Mouse (Mus musculus) MEL (cell line): ENCODE data around the gene Pea15a. TPM values are rescaled to one million over a fixed set of nuclear protein-coding genes. Genes with fewer than 3 reads are reported as not detected.

ENCODE experiments used
- DNase-seq: peaks from one replicate; pipeline ENCODE4 v3.0.0; 2011; ENCODE audit warnings: low read depth, low spot score
- H3K27ac ChIP-seq: 2 replicates; pipeline ENCODE4 v1.5.1; 2012; ENCODE audit warnings: low read depth, mild to moderate bottlenecking, control low read depth, low read length, moderate library complexity; ENCODE audit not compliant: control insufficient read depth
- H3K27me3 ChIP-seq, 2 experiments: fragments of 150-350 bp in 1 of 2; sonication (generic) in 1 of 2; 2 replicates each; pipeline ENCODE4 v1.6.1; 2012; ENCODE audit warnings: low read length in 2 of 2, mild to moderate bottlenecking in 2 of 2, improper control_type of control experiment in 1 of 2, moderate library complexity in 1 of 2; ENCODE audit not compliant: insufficient read depth in 2 of 2, control insufficient read depth in 1 of 2
- H3K36me3 ChIP-seq, 2 experiments: 2 replicates each; pipeline ENCODE4 v1.6.1; 2012 to 2014; ENCODE audit warnings: low read length in 2 of 2, improper control_type of control experiment in 1 of 2, inconsistent platforms in 1 of 2, mild to moderate bottlenecking in 1 of 2; ENCODE audit not compliant: insufficient read depth in 2 of 2, control insufficient read depth in 1 of 2
- H3K4me1 ChIP-seq, 2 experiments: fragments of 150-350 bp in 1 of 2; sonication (generic) in 1 of 2; 2 replicates each; pipeline ENCODE4 v1.6.1; 2012; ENCODE audit warnings: low read length in 2 of 2, improper control_type of control experiment in 1 of 2, mild to moderate bottlenecking in 1 of 2; ENCODE audit not compliant: insufficient read depth in 2 of 2, control insufficient read depth in 1 of 2
- H3K4me3 ChIP-seq, 2 experiments: fragments of 150-350 bp in 1 of 2; sonication (generic) in 1 of 2; 2 replicates each; pipeline ENCODE4 v1.5.1; 2012; ENCODE audit warnings: low read depth in 2 of 2, low read length in 2 of 2, mild to moderate bottlenecking in 2 of 2, moderate library complexity in 2 of 2, control low read depth in 1 of 2, improper control_type of control experiment in 1 of 2; ENCODE audit not compliant: control insufficient read depth in 1 of 2, insufficient read depth in 1 of 2
- H3K79me2 ChIP-seq: 2 replicates; pipeline ENCODE4 v1.6.1; 2012; ENCODE audit warnings: mild to moderate bottlenecking, low read length, moderate library complexity; ENCODE audit not compliant: control insufficient read depth, poor library complexity, insufficient read depth
- H3K9ac ChIP-seq: 2 replicates; pipeline ENCODE4 v1.6.1; 2012; ENCODE audit warnings: low read depth, mild to moderate bottlenecking, control low read depth, low read length, moderate library complexity; ENCODE audit not compliant: control insufficient read depth, poor library complexity, severe bottlenecking
- H3K9me3 ChIP-seq: fragments of 150-350 bp; sonication (generic); replicated peaks from 2 replicates; pipeline ENCODE4 v1.6.1; 2012; ENCODE audit warnings: mild to moderate bottlenecking, low read length, improper control_type of control experiment, moderate library complexity; ENCODE audit not compliant: insufficient read depth
- BHLHE40 ChIP-seq: IDR thresholded peaks from 2 replicates; pipeline ENCODE4 v1.6.1; 2012; ENCODE audit warnings: low read depth, mild to moderate bottlenecking, inconsistent platforms, low read length, improper control_type of control experiment, borderline replicate concordance
- CHD1 ChIP-seq: IDR thresholded peaks from 2 replicates; pipeline ENCODE4 v1.6.1; 2012; ENCODE audit warnings: low read depth, mild to moderate bottlenecking, inconsistent platforms, low read length, improper control_type of control experiment
- CHD2 ChIP-seq: IDR thresholded peaks from 2 replicates; pipeline ENCODE4 v1.6.1; 2011; ENCODE audit warnings: low read length, improper control_type of control experiment
- EP300 ChIP-seq, 2 experiments: IDR thresholded peaks; 2 replicates each; pipeline ENCODE4 v1.6.1; 2011; ENCODE audit warnings: improper control_type of control experiment in 2 of 2, low read length in 2 of 2, low read depth in 1 of 2, mild to moderate bottlenecking in 1 of 2
- ETS1 ChIP-seq: IDR thresholded peaks from 2 replicates; pipeline ENCODE4 v1.6.1; 2012; ENCODE audit warnings: low read depth, mild to moderate bottlenecking, inconsistent platforms, low read length, improper control_type of control experiment, moderate library complexity
- GABPA ChIP-seq: IDR thresholded peaks from 2 replicates; pipeline ENCODE4 v1.6.1; 2012; ENCODE audit warnings: low read depth, mild to moderate bottlenecking, inconsistent platforms, low read length, improper control_type of control experiment, moderate library complexity
- GATA1 ChIP-seq: IDR thresholded peaks from 2 replicates; pipeline ENCODE4 v1.6.1; 2011; ENCODE audit warnings: low read depth, low read length, improper control_type of control experiment
- MAX ChIP-seq: IDR thresholded peaks from 2 replicates; pipeline ENCODE4 v1.6.1; 2011; ENCODE audit warnings: low read length, improper control_type of control experiment
- MXI1 ChIP-seq: IDR thresholded peaks from 2 replicates; pipeline ENCODE4 v1.6.1; 2011; ENCODE audit warnings: mild to moderate bottlenecking, low read depth, low read length, improper control_type of control experiment
- POLR2A ChIP-seq, 2 experiments: IDR thresholded peaks; 2 replicates each; pipeline ENCODE4 v1.6.1; 2011 to 2012; ENCODE audit warnings: low read length in 2 of 2, mild to moderate bottlenecking in 2 of 2, control low read depth in 1 of 2, improper control_type of control experiment in 1 of 2, low read depth in 1 of 2, moderate library complexity in 1 of 2; ENCODE audit not compliant: control insufficient read depth in 1 of 2, insufficient read depth in 1 of 2, poor library complexity in 1 of 2
- POLR2AphosphoS2 ChIP-seq: IDR thresholded peaks from 2 replicates; pipeline ENCODE4 v1.6.1; 2011; ENCODE audit warnings: low read length, improper control_type of control experiment
- POLR2AphosphoS5 ChIP-seq: IDR thresholded peaks from 2 replicates; pipeline ENCODE4 v1.6.1; 2012; ENCODE audit warnings: low read depth, borderline replicate concordance, mild to moderate bottlenecking, inconsistent platforms, low read length, moderate library complexity, mixed read lengths
- SMC3 ChIP-seq: IDR thresholded peaks from 2 replicates; pipeline ENCODE4 v1.6.1; 2011; ENCODE audit warnings: low read depth, low read length, improper control_type of control experiment
- TBP ChIP-seq: IDR thresholded peaks from 2 replicates; pipeline ENCODE4 v1.8.0; 2011; ENCODE audit warnings: low read depth, low read length, improper control_type of control experiment
- UBTF ChIP-seq: IDR thresholded peaks from 2 replicates; pipeline ENCODE4 v1.6.1; 2012; ENCODE audit warnings: low read depth, mild to moderate bottlenecking, inconsistent platforms, low read length, improper control_type of control experiment, moderate library complexity, borderline replicate concordance; ENCODE audit not compliant: insufficient read depth
- USF1 ChIP-seq: IDR thresholded peaks from 2 replicates; pipeline ENCODE4 v1.6.1; 2014; ENCODE audit warnings: low read depth, mild to moderate bottlenecking, inconsistent platforms, low read length, improper control_type of control experiment, moderate library complexity
- USF2 ChIP-seq, 2 experiments: IDR thresholded peaks; 2 replicates each; pipeline ENCODE4 v1.6.1; 2011 to 2012; ENCODE audit warnings: improper control_type of control experiment in 2 of 2, low read length in 2 of 2, borderline replicate concordance in 1 of 2, inconsistent platforms in 1 of 2, low read depth in 1 of 2, mild to moderate bottlenecking in 1 of 2; ENCODE audit not compliant: insufficient read depth in 1 of 2
- ZMIZ1 ChIP-seq: IDR thresholded peaks from 2 replicates; pipeline ENCODE4 v1.6.1; 2012; ENCODE audit warnings: low read depth, mild to moderate bottlenecking, inconsistent platforms, low read length, improper control_type of control experiment, moderate library complexity
- ZNF384 ChIP-seq: IDR thresholded peaks from 2 replicates; pipeline ENCODE4 v1.6.1; 2012; ENCODE audit warnings: low read depth, mild to moderate bottlenecking, inconsistent platforms, low read length, improper control_type of control experiment
- polyA plus RNA-seq, 2 experiments: library from polyadenylated mRNA; stranded (reverse) in 1 of 2; unstranded in 1 of 2; fragments of >175 nt in 1 of 2; fragments of >200 nt in 1 of 2; gene quantifications; 2 replicates each; pipeline versions ENCODE4 v1.2.1 to v1.2.4; 2012; ENCODE audit warnings: low replicate concordance in 2 of 2, low read depth in 1 of 2; ENCODE audit not compliant: insufficient read length in 2 of 2, insufficient read depth in 1 of 2, missing spikeins in 1 of 2
- total RNA-seq: library from RNA; depleted of rRNA; stranded (reverse); fragments of 300-350 nt; gene quantifications from 2 replicates; pipeline ENCODE4 v1.2.3, GENCODE M21; 2012

The Pea15a gene
- total and polyA plus RNA-seq, 3 experiments: 2.4 to 7.5 TPM; not detected in 1

GRCm38 (mm10) chr1:172194435-172194834 is 12.2 kb downstream of the Pea15a start:
- Histone ChIP-seq H3K9me3 (no peaks in the 10 kb centered on the region), H3K4me1 (no peaks in the 10 kb centered on the region), H3K4me3 (no peak overlapping the region), H3K9ac (no peak overlapping the region), H3K79me2 (no peaks in the 10 kb centered on the region), H3K27ac (no peak overlapping the region), H3K27me3 (no peaks in the 10 kb centered on the region), H3K36me3 (peaks cover 0 to 13% of the 10 kb centered on the region in 2 experiments; a peak in 2 of 4 replicates)
- TF ChIP-seq SMC3 (no peak), POLR2A (IDR thresholded peaks at IDR 0.05; ENCODE audit: control insufficient read depth in 1 of 2, insufficient read depth in 1 of 2, low read depth in 1 of 2, low read length in 2 of 2, poor library complexity in 1 of 2) (no peak), POLR2AphosphoS2 (no peak), ZMIZ1 (no peak), CHD2 (no peak), CHD1 (no peak), ZNF384 (no peak), MAX (no peak), TBP (no peak)
- DNase-seq: no peak

- no peaks in the 10 kb centered on the region for H3K4me1 ChIP-seq
- no peaks in the 10 kb centered on the region for H3K9me3 ChIP-seq
- H3K27ac ChIP-seq: no peak overlapping the region
- TF ChIP-seq POLR2A (IDR thresholded peaks at IDR 0.05; ENCODE audit: control insufficient read depth in 1 of 2, insufficient read depth in 1 of 2, low read depth in 1 of 2, low read length in 2 of 2, poor library complexity in 1 of 2) (no peak), MXI1 (no peak), GABPA (no peak), BHLHE40 (no peak)
- no peak for DNase-seq
- H3K9ac ChIP-seq: no peak overlapping the region
- H3K79me2 ChIP-seq: no peaks in the 10 kb centered on the region
- H3K27me3 ChIP-seq: no peaks in the 10 kb centered on the region
- no peak overlapping the region for H3K4me3 ChIP-seq
- H3K36me3 ChIP-seq: peaks cover 0 to 24% of the 10 kb centered on the region in 2 experiments; a peak in 2 of 4 replicates
Observed at GRCm38 (mm10) chr1:172192217-172192616, 14.4 kb downstream of the Pea15a start.

- TF ChIP-seq USF2 (IDR thresholded peaks at IDR 0.05; ENCODE audit: borderline replicate concordance in 1 of 2, insufficient read depth in 1 of 2, low read depth in 1 of 2, low read length in 2 of 2) (no peak), MAX (no peak), ETS1 (no peak), POLR2AphosphoS5 (no peak), USF1 (no peak), GATA1 (no peak), ZNF384 (no peak), UBTF (no peak), POLR2AphosphoS2 (no peak), EP300 (IDR thresholded peaks at IDR 0.05; ENCODE audit: low read depth in 1 of 2, low read length in 2 of 2) (no peak)
- DNase-seq: no peak
- Histone ChIP-seq H3K9ac (no peak overlapping the region), H3K27me3 (no peaks in the 10 kb centered on the region), H3K9me3 (no peaks in the 10 kb centered on the region), H3K79me2 (no peaks in the 10 kb centered on the region), H3K27ac (no peak overlapping the region), H3K4me3 (no peak overlapping the region), H3K36me3 (peaks cover 0 to 26% of the 10 kb centered on the region in 2 experiments; a peak in 2 of 4 replicates), H3K4me1 (no peaks in the 10 kb centered on the region)
Observed at GRCm38 (mm10) chr1:172191578-172191977, 15.0 kb downstream of the Pea15a start.
